Mouse (Mus musculus) ES-Bruce4 (cell line): ENCODE results near the gene Rps3. TPM values are rescaled to one million over a fixed set of nuclear protein-coding genes. Genes with fewer than 3 reads are reported as not detected.

Experiments
- H3K27ac ChIP-seq: 2 replicates; pipeline ENCODE4 v1.5.1; 2012; ENCODE audit warnings: low read length, inconsistent platforms; ENCODE audit not compliant: insufficient read depth
- H3K27me3 ChIP-seq: 2 replicates; pipeline ENCODE4 v1.6.1; 2012; ENCODE audit warnings: mild to moderate bottlenecking, low read length, inconsistent platforms; ENCODE audit not compliant: control insufficient read depth, poor library complexity, insufficient read depth, severe bottlenecking
- H3K36me3 ChIP-seq: 2 replicates; pipeline ENCODE4 v1.6.1; 2012; ENCODE audit warnings: inconsistent platforms, mild to moderate bottlenecking, low read length, moderate library complexity; ENCODE audit not compliant: control insufficient read depth, poor library complexity, insufficient read depth, severe bottlenecking
- H3K4me1 ChIP-seq: one replicate; pipeline ENCODE4 v1.8.1; 2011; ENCODE audit warnings: low read length; ENCODE audit not compliant: control insufficient read depth, insufficient read depth
- H3K4me3 ChIP-seq: 2 replicates; pipeline ENCODE4 v1.5.1; 2011; ENCODE audit warnings: low read depth, mild to moderate bottlenecking, low read length
- H3K9ac ChIP-seq: 2 replicates; pipeline ENCODE4 v1.6.1; 2012; ENCODE audit warnings: low read depth, mild to moderate bottlenecking, inconsistent platforms; ENCODE audit not compliant: poor library complexity, severe bottlenecking
- H3K9me3 ChIP-seq: replicated peaks from 2 replicates; pipeline ENCODE4 v1.6.1; 2012; ENCODE audit warnings: mild to moderate bottlenecking, low read length, inconsistent platforms; ENCODE audit not compliant: control insufficient read depth, poor library complexity, insufficient read depth, severe bottlenecking
- CTCF ChIP-seq: IDR thresholded peaks from one replicate; pipeline ENCODE4 v1.8.1; 2011; ENCODE audit warnings: low read depth, low read length
- EP300 ChIP-seq: IDR thresholded peaks from 2 replicates; pipeline ENCODE4 v1.6.1; 2011; ENCODE audit warnings: low read depth, low read length; ENCODE audit not compliant: insufficient read depth
- POLR2A ChIP-seq: IDR thresholded peaks from one replicate; pipeline ENCODE4 v1.8.1; 2011; ENCODE audit warnings: low read length; ENCODE audit not compliant: insufficient read depth
- polyA plus RNA-seq: library from polyadenylated mRNA; stranded (reverse); fragments of >200 nt; gene quantifications from 2 replicates; pipeline ENCODE4 v1.2.4, GENCODE M21; 2011; ENCODE audit warnings: low read depth; ENCODE audit not compliant: missing spikeins, insufficient read depth, insufficient read length

Gene Rps3
- polyA plus RNA-seq, 1 experiment = 2,405 TPM

- Histone ChIP-seq H3K9ac (no peak overlapping the region), H3K36me3 (no peaks in the 10 kb centered on the region), H3K4me3 (no peak overlapping the region), H3K4me1 (peaks cover 2% of the 10 kb centered on the region), H3K9me3 (no peaks in the 10 kb centered on the region), H3K27me3 (no peaks in the 10 kb centered on the region), H3K27ac (no peak overlapping the region)
- TF ChIP-seq EP300 (no peak), POLR2A (no peak), CTCF (no peak)
Measured at GRCm38 (mm10) chr7:99427987-99428386, 55.6 kb downstream of the Rps3 start.

Other genes with a start within 250 kb of the Rps3 start
- gene Mogat2, start 245.1 kb downstream of the Rps3 start, polyA plus RNA-seq = 9.1 and 9.3 TPM in 2 replicates
- gene Map6, start 216.3 kb downstream of the Rps3 start, polyA plus RNA-seq = 16.0 and 17.5 TPM in 2 replicates
- 211 and 229 TPM in 2 replicates for gene Serpinh1, start 130.5 kb downstream of the Rps3 start, polyA plus RNA-seq
- 5.9 and 8.4 TPM in 2 replicates for gene Gdpd5, start 102.3 kb downstream of the Rps3 start, polyA plus RNA-seq
- gene Klhl35, start 17.7 kb downstream of the Rps3 start, polyA plus RNA-seq = not detected in 2 replicates
- 28.9 and 31.7 TPM in 2 replicates for gene Arrb1, start 51.7 kb upstream of the Rps3 start, polyA plus RNA-seq
- not detected in 2 replicates for gene Tpbgl, start 143.4 kb upstream of the Rps3 start, polyA plus RNA-seq
- not detected in 2 replicates for gene Slco2b1, start 227.6 kb upstream of the Rps3 start, polyA plus RNA-seq
- not detected in 2 replicates for gene Olfr520, start 246.5 kb upstream of the Rps3 start, polyA plus RNA-seq